Mouse (Mus musculus): Measurements from ENCODE around the gene Shisa8. TPM values are rescaled to one million over a fixed set of nuclear protein-coding genes. Genes with fewer than 3 reads are reported as not detected.
"Not testable (repeated sequence)": the region's sequence is repeated elsewhere in the genome, so short reads cannot be mapped to it uniquely, and the experiment has no call there.

The Shisa8 gene
- 3.4 and 6.3 TPM in 2 replicates for polyA plus RNA-seq (2014; fragmentation: Nextera tagmentation; extraction: Ambion mirVana)

GRCm38 (mm10) chr15:82212752-82213063, at the start of gene Shisa8:
Shisa8 (minus strand) TSS chr15:82212815.
- Histone ChIP-seq H3K36me3 (replicated peaks; ENCODE audit: control insufficient read depth, insufficient read depth) (no peaks in the 10 kb centered on the region), H3K4me2 (replicated peaks) (peak within 1 kb of the TSS; percentile 73), H3K9ac (peak within 1 kb of the TSS; percentile 53), H3K27me3 (ENCODE audit: control insufficient read depth, insufficient read depth, low read length) (peaks cover 78% of the 10 kb centered on the region), H3K27ac (no peak within 1 kb of the TSS), H3K4me3 (replicated peaks; ENCODE audit: low read length) (peak within 1 kb of the TSS; percentile 44), H3K4me1 (replicated peaks; ENCODE audit: control insufficient read depth, insufficient read depth, low read length) (peaks cover 11% of the 10 kb centered on the region; the same call in 1 of the 2 replicates), H3K9me3 (ENCODE audit: control insufficient read depth, low read length) (no peaks in the 10 kb centered on the region)
- 0% methylated on average over 30 of the region's 34 CpGs for WGBS
- ATAC-seq (ENCODE audit: low FRiP score) (no peak; the same call in 1 of the 2 replicates), DNase-seq (ENCODE audit: low spot score) (no peak)

- Histone ChIP-seq H3K9ac (no peak overlapping the region), H3K9me3 (ENCODE audit: control insufficient read depth, low read length) (no peaks in the 10 kb centered on the region), H3K27me3 (ENCODE audit: control insufficient read depth, insufficient read depth, low read length) (no peaks in the 10 kb centered on the region), H3K4me2 (replicated peaks) (no peak overlapping the region), H3K4me3 (replicated peaks; ENCODE audit: low read length) (no peak overlapping the region), H3K4me1 (replicated peaks; ENCODE audit: control insufficient read depth, insufficient read depth, low read length) (peaks cover 26% of the 10 kb centered on the region), H3K27ac (no peak overlapping the region), H3K36me3 (replicated peaks; ENCODE audit: control insufficient read depth, insufficient read depth) (no peaks in the 10 kb centered on the region)
- no peak for ATAC-seq (ENCODE audit: low FRiP score)
- WGBS, result 10% methylated on average over 16 of the region's 16 CpGs
- DNase-seq (ENCODE audit: low spot score), result peak; percentile 59
Measured at GRCm38 (mm10) chr15:82259510-82259909, 46.9 kb upstream of the Shisa8 start.

GRCm38 (mm10) chr15:82255944-82256383, 43.3 kb upstream of the Shisa8 start:
- Histone ChIP-seq H3K9me3 (ENCODE audit: control insufficient read depth, low read length) (no peaks in the 10 kb centered on the region), H3K9ac (peak overlapping the region; percentile 67), H3K4me1 (replicated peaks; ENCODE audit: control insufficient read depth, insufficient read depth, low read length) (peaks cover 26% of the 10 kb centered on the region), H3K4me3 (replicated peaks; ENCODE audit: low read length) (peak overlapping the region; percentile 40), H3K27ac (peak overlapping the region; percentile 83), H3K36me3 (replicated peaks; ENCODE audit: control insufficient read depth, insufficient read depth) (no peaks in the 10 kb centered on the region), H3K4me2 (replicated peaks) (peak overlapping the region; percentile 53), H3K27me3 (ENCODE audit: control insufficient read depth, insufficient read depth, low read length) (no peaks in the 10 kb centered on the region)
- ATAC-seq (ENCODE audit: low FRiP score), result peak; percentile 92
- 5% methylated on average over 10 of the region's 10 CpGs for WGBS
- peak; percentile 78 for DNase-seq (ENCODE audit: low spot score)

GRCm38 (mm10) chr15:82255248-82255647, 42.6 kb upstream of the Shisa8 start:
- H3K4me3 ChIP-seq (replicated peaks; ENCODE audit: low read length), result no peak overlapping the region
- peaks cover 26% of the 10 kb centered on the region for H3K4me1 ChIP-seq (replicated peaks; ENCODE audit: control insufficient read depth, insufficient read depth, low read length)
- peak overlapping the region; percentile 83 for H3K27ac ChIP-seq
- no peak for ATAC-seq (ENCODE audit: low FRiP score)
- DNase-seq (ENCODE audit: low spot score), result no peak
- H3K9me3 ChIP-seq (ENCODE audit: control insufficient read depth, low read length), result no peaks in the 10 kb centered on the region
- H3K27me3 ChIP-seq (ENCODE audit: control insufficient read depth, insufficient read depth, low read length), result no peaks in the 10 kb centered on the region
- H3K4me2 ChIP-seq (replicated peaks), result peak overlapping the region; percentile 53
- WGBS, result 44% methylated on average over 4 of the region's 4 CpGs
- H3K36me3 ChIP-seq (replicated peaks; ENCODE audit: control insufficient read depth, insufficient read depth), result no peaks in the 10 kb centered on the region
- H3K9ac ChIP-seq, result no peak overlapping the region

- no peaks in the 10 kb centered on the region for H3K9me3 ChIP-seq (ENCODE audit: control insufficient read depth, low read length)
- no peaks in the 10 kb centered on the region for H3K27me3 ChIP-seq (ENCODE audit: control insufficient read depth, insufficient read depth, low read length)
- H3K27ac ChIP-seq, result no peak within 1 kb of the TSS
- no peaks in the 10 kb centered on the region for H3K36me3 ChIP-seq (replicated peaks; ENCODE audit: control insufficient read depth, insufficient read depth)
- no peak for ATAC-seq (ENCODE audit: low FRiP score)
- 93% methylated on average over 6 of the region's 6 CpGs for WGBS
- H3K4me2 ChIP-seq (replicated peaks), result no peak within 1 kb of the TSS
- no peak within 1 kb of the TSS for H3K9ac ChIP-seq
- DNase-seq (ENCODE audit: low spot score), result no peak
- no peak within 1 kb of the TSS for H3K4me3 ChIP-seq (replicated peaks; ENCODE audit: low read length)
- peaks cover 18% of the 10 kb centered on the region for H3K4me1 ChIP-seq (replicated peaks; ENCODE audit: control insufficient read depth, insufficient read depth, low read length)
Measured at GRCm38 (mm10) chr15:82252097-82252496, 39.5 kb upstream of the Shisa8 start, which contains the start of gene 1500009C09Rik. 1500009C09Rik (plus strand) TSS chr15:82252397.

- peaks cover 13% of the 10 kb centered on the region for H3K4me1 ChIP-seq (replicated peaks; ENCODE audit: control insufficient read depth, insufficient read depth, low read length)
- no peak overlapping the region for H3K27ac ChIP-seq
- WGBS, result 97% methylated on average over 3 of the region's 3 CpGs
- DNase-seq (ENCODE audit: low spot score), result no peak
- no peak overlapping the region for H3K4me2 ChIP-seq (replicated peaks)
- ATAC-seq (ENCODE audit: low FRiP score), result no peak
- no peaks in the 10 kb centered on the region for H3K27me3 ChIP-seq (ENCODE audit: control insufficient read depth, insufficient read depth, low read length)
- no peaks in the 10 kb centered on the region for H3K9me3 ChIP-seq (ENCODE audit: control insufficient read depth, low read length)
- H3K4me3 ChIP-seq (replicated peaks; ENCODE audit: low read length), result no peak overlapping the region
- H3K9ac ChIP-seq, result no peak overlapping the region
- no peaks in the 10 kb centered on the region for H3K36me3 ChIP-seq (replicated peaks; ENCODE audit: control insufficient read depth, insufficient read depth)
Measured at GRCm38 (mm10) chr15:82251579-82251978, 39.0 kb upstream of the Shisa8 start.

- no peak for ATAC-seq (ENCODE audit: low FRiP score)
- no peak overlapping the region for H3K4me2 ChIP-seq (replicated peaks)
Measured at GRCm38 (mm10) chr15:82247131-82247776, 34.6 kb upstream of the Shisa8 start.

GRCm38 (mm10) chr15:82244805-82245161, 32.2 kb upstream of the Shisa8 start:
- H3K4me3 ChIP-seq (replicated peaks; ENCODE audit: low read length), result peak overlapping the region; percentile 50
- WGBS, result 22% methylated on average over 9 of the region's 9 CpGs
- not testable (repeated sequence) for H3K9me3 ChIP-seq (ENCODE audit: control insufficient read depth, low read length); H3K27me3 ChIP-seq (ENCODE audit: control insufficient read depth, insufficient read depth, low read length); H3K4me1 ChIP-seq (replicated peaks; ENCODE audit: control insufficient read depth, insufficient read depth, low read length); DNase-seq (ENCODE audit: low spot score); ATAC-seq (ENCODE audit: low FRiP score); H3K27ac ChIP-seq; H3K36me3 ChIP-seq (replicated peaks; ENCODE audit: control insufficient read depth, insufficient read depth)
- H3K9ac ChIP-seq, result 0 out of 2 replicates have a peak overlapping the region, but pooled peaks have one; percentile 59
- peak overlapping the region; percentile 89 for H3K4me2 ChIP-seq (replicated peaks)

More at GRCm38 (mm10) chr15:82247131-82247776, 34.6 kb upstream of the Shisa8 start:
- Histone ChIP-seq H3K4me3 (replicated peaks; ENCODE audit: low read length) (no peak overlapping the region), H3K36me3 (replicated peaks; ENCODE audit: control insufficient read depth, insufficient read depth) (no peaks in the 10 kb centered on the region), H3K27ac (no peak overlapping the region), H3K27me3 (ENCODE audit: control insufficient read depth, insufficient read depth, low read length) (no peaks in the 10 kb centered on the region), H3K9me3 (ENCODE audit: control insufficient read depth, low read length) (no peaks in the 10 kb centered on the region), H3K4me1 (replicated peaks; ENCODE audit: control insufficient read depth, insufficient read depth, low read length) (peaks cover 4% of the 10 kb centered on the region; the same call in 1 of the 2 replicates), H3K9ac (no peak overlapping the region)
- DNase-seq (ENCODE audit: low spot score), result no peak
- 78% methylated on average over 3 of the region's 3 CpGs for WGBS

- ATAC-seq (ENCODE audit: low FRiP score), result peak; percentile 99
- Histone ChIP-seq H3K27ac (0 out of 2 replicates have a peak within 1 kb of the TSS, but pooled peaks have one; percentile 9), H3K4me3 (replicated peaks; ENCODE audit: low read length) (peak within 1 kb of the TSS; percentile 50), H3K9ac (peak within 1 kb of the TSS; percentile 59), H3K27me3 (ENCODE audit: control insufficient read depth, insufficient read depth, low read length) (no peaks in the 10 kb centered on the region), H3K9me3 (ENCODE audit: control insufficient read depth, low read length) (no peaks in the 10 kb centered on the region), H3K36me3 (replicated peaks; ENCODE audit: control insufficient read depth, insufficient read depth) (no peaks in the 10 kb centered on the region), H3K4me1 (replicated peaks; ENCODE audit: control insufficient read depth, insufficient read depth, low read length) (peaks cover 4% of the 10 kb centered on the region; the same call in 1 of the 2 replicates), H3K4me2 (replicated peaks) (peak within 1 kb of the TSS; percentile 89)
- peak; percentile 89 for DNase-seq (ENCODE audit: low spot score)
- under 1% methylated on average over 65 of the region's 65 CpGs for WGBS
Measured at GRCm38 (mm10) chr15:82244115-82244804, 31.6 kb upstream of the Shisa8 start, which contains the start of gene Cenpm. Cenpm (minus strand) TSS chr15:82244748.

Measured in hindbrain, embryonic 14.5 days (tissue).